Mouse (Mus musculus) kidney, adult 11 months (tissue): ENCODE data around the gene Arvcf.

Experiments used
- DNase-seq: peaks from one replicate; pipeline ENCODE4 v3.0.0; 2022

Arvcf gene

GRCm38 (mm10) chr16:18388583-18389435 lies 40.8 kb downstream of the Arvcf start:
- peak; percentile 12 for DNase-seq

GRCm38 (mm10) chr16:18390399-18390798 lies 42.4 kb downstream of the Arvcf start:
- no peak for DNase-seq

GRCm38 (mm10) chr16:18391127-18391526 lies 43.1 kb downstream of the Arvcf start:
- peak; percentile 79 for DNase-seq

GRCm38 (mm10) chr16:18391728-18392127 lies 43.7 kb downstream of the Arvcf start:
- DNase-seq: no peak

- peak; percentile 92 for DNase-seq
These were observed 44.8 kb downstream of the Arvcf start for GRCm38 (mm10) chr16:18392469-18393426.

GRCm38 (mm10) chr16:18393595-18393994 lies 45.6 kb downstream of the Arvcf start:
- no peak for DNase-seq

- no peak for DNase-seq
These were observed 46.1 kb downstream of the Arvcf start for GRCm38 (mm10) chr16:18394056-18394455.

GRCm38 (mm10) chr16:18394777-18395619 lies 47.0 kb downstream of the Arvcf start:
- DNase-seq: no peak

GRCm38 (mm10) chr16:18395620-18396036 lies 47.6 kb downstream of the Arvcf start:
- DNase-seq: peak; percentile 45

GRCm38 (mm10) chr16:18396201-18396600 lies 48.2 kb downstream of the Arvcf start:
- DNase-seq: peak; percentile 86

GRCm38 (mm10) chr16:18396791-18397621 lies 49.0 kb downstream of the Arvcf start:
- no peak for DNase-seq

- DNase-seq: no peak
These were observed 52.0 kb downstream of the Arvcf start for GRCm38 (mm10) chr16:18400028-18400427.

GRCm38 (mm10) chr16:18400472-18401216 lies 52.7 kb downstream of the Arvcf start:
- DNase-seq: no peak

GRCm38 (mm10) chr16:18403285-18403684 lies 55.3 kb downstream of the Arvcf start:
- DNase-seq: no peak

- no peak for DNase-seq
These were observed 57.3 kb downstream of the Arvcf start for GRCm38 (mm10) chr16:18405091-18405854.

GRCm38 (mm10) chr16:18405876-18406275 lies 57.9 kb downstream of the Arvcf start:
- DNase-seq: no peak

GRCm38 (mm10) chr16:18406293-18406692 lies 58.3 kb downstream of the Arvcf start:
- no peak for DNase-seq

GRCm38 (mm10) chr16:18407912-18408311 lies 59.9 kb downstream of the Arvcf start:
- no peak for DNase-seq

- DNase-seq: peak; percentile 19
These were observed 61.8 kb downstream of the Arvcf start for GRCm38 (mm10) chr16:18409776-18410175.

GRCm38 (mm10) chr16:18410418-18410817 lies 62.4 kb downstream of the Arvcf start:
- DNase-seq: peak; percentile 17
